Comparison of ENCODE assay signal across 8 mouse cellular contexts in the genomic region with DNA sequence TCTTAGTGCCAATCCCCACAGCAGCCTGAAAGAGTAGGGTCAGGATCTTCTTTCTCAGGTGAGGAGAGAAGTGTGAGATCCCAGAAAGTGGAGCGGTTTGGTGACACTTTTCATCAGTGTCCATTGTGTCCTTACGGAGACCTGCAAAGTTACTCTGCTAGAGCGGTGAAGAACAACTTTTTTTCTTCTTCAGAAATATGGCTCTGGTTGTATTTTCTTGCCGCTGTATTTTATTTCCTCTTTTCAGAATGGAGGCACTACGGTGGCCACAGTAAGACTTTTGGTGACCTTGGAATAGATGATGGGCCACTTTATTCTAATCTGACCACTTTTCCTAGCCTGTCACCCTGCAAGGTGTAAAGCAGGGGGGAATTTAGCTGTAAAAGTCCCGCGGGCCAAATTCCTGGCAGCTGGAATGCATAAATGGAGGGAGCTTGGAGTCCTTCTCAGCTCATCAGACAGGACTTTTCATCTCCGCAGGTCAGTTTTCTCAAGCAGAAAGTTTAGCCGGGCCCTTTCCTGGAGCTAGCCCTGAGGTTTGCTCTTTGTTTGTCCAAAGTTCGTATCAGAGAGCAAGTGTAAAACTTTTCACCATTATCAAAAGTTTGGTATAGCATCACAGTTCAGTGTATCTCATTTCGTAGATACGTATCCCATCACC. TPM values are rescaled to one million over a fixed set of nuclear protein-coding genes. Genes with fewer than 3 reads are reported as not detected.
A peak's percentile ranks its signal among the peaks of the same experiment; 100 is the strongest.
DNase-seq lines count a peak whose midpoint lies in the region; ATAC-seq and TF ChIP-seq lines count a peak whose summit lies in the region.

No protein-coding gene starts in this region.

- 77% methylated on average over 12 of the region's 12 CpGs for WGBS in lung, postnatal 0 days
- 78% methylated on average over 12 of the region's 12 CpGs for WGBS in hindbrain, embryonic 11.5 days
- WGBS in limb, embryonic 13.5 days: 68% methylated on average over 12 of the region's 12 CpGs
- WGBS in stomach, embryonic 16.5 days: 78% methylated on average over 12 of the region's 12 CpGs

- DNase-seq in lung, postnatal 0 days (ENCODE audit: low spot score): no peak
- no peak for DNase-seq in lung, postnatal 36 days
- DNase-seq in hindbrain, embryonic 11.5 days (ENCODE audit: low spot score): no peak
- DNase-seq in frontal cortex, postnatal 14 days (ENCODE audit: low spot score in 2 of 2): no peak
- DNase-seq in MN1 (ENCODE audit: low spot score): no peak
- DNase-seq in left cerebral cortex, postnatal 4 days: no peak

- no peaks in the 10 kb centered on the region for H3K9me3 ChIP-seq in lung, postnatal 0 days (ENCODE audit: low read length)
- no peaks in the 10 kb centered on the region for H3K9me3 ChIP-seq in hindbrain, embryonic 11.5 days (ENCODE audit: control insufficient read depth, low read length)
- H3K9me3 ChIP-seq in limb, embryonic 13.5 days: no peaks in the 10 kb centered on the region
- H3K9me3 ChIP-seq in stomach, embryonic 16.5 days (replicated peaks; ENCODE audit: control insufficient read depth, low read length): no peaks in the 10 kb centered on the region

- no peak for ATAC-seq in lung, postnatal 0 days
- no peak for ATAC-seq in hindbrain, embryonic 11.5 days (ENCODE audit: low FRiP score)
- ATAC-seq in limb, embryonic 13.5 days (ENCODE audit: low FRiP score, low read depth): no peak
- no peak for ATAC-seq in stomach, embryonic 16.5 days (ENCODE audit: insufficient read depth, low FRiP score)

- no peaks in the 10 kb centered on the region; the same call in 1 of the 2 replicates for H3K4me1 ChIP-seq in lung, postnatal 0 days (ENCODE audit: insufficient read depth, low read depth, low read length)
- H3K4me1 ChIP-seq in hindbrain, embryonic 11.5 days (replicated peaks; ENCODE audit: control insufficient read depth, insufficient read depth, low read length): peaks cover 3% of the 10 kb centered on the region; the same call in 1 of the 2 replicates
- H3K4me1 ChIP-seq in limb, embryonic 13.5 days: peaks cover 14% of the 10 kb centered on the region
- H3K4me1 ChIP-seq in stomach, embryonic 16.5 days (ENCODE audit: control insufficient read depth, insufficient read depth, low read length): peaks cover 14% of the 10 kb centered on the region

- H3K4me2 ChIP-seq in lung, postnatal 0 days (replicated peaks; ENCODE audit: low read depth, low read length): peak overlapping the region; percentile 82; the same call in 1 of the 2 replicates
- H3K4me2 ChIP-seq in hindbrain, embryonic 11.5 days (replicated peaks; ENCODE audit: low read depth, low read length): peak overlapping the region; percentile 94
- peak overlapping the region; percentile 80 for H3K4me2 ChIP-seq in limb, embryonic 13.5 days (replicated peaks)
- H3K4me2 ChIP-seq in stomach, embryonic 16.5 days (ENCODE audit: low read depth, low read length): peak overlapping the region; percentile 79

- intact Hi-C loops in left cerebral cortex, postnatal 4 days (cut with DNase I): no loop called here

- no peaks in the 10 kb centered on the region for H3K36me3 ChIP-seq in lung, postnatal 0 days (ENCODE audit: insufficient read depth, low read length)
- no peaks in the 10 kb centered on the region for H3K36me3 ChIP-seq in hindbrain, embryonic 11.5 days (ENCODE audit: control insufficient read depth, insufficient read depth, low read length)
- no peaks in the 10 kb centered on the region for H3K36me3 ChIP-seq in limb, embryonic 13.5 days
- H3K36me3 ChIP-seq in stomach, embryonic 16.5 days (ENCODE audit: control insufficient read depth, insufficient read depth, low read length): no peaks in the 10 kb centered on the region

- no peak for TF ChIP-seq CTCF in lung, postnatal 0 days (IDR thresholded peaks at IDR 0.05)

- no peaks in the 10 kb centered on the region for H3K27me3 ChIP-seq in lung, postnatal 0 days (replicated peaks; ENCODE audit: insufficient read depth, low read length)
- H3K27me3 ChIP-seq in hindbrain, embryonic 11.5 days (ENCODE audit: control insufficient read depth, insufficient read depth, low read length): no peaks in the 10 kb centered on the region
- no peaks in the 10 kb centered on the region for H3K27me3 ChIP-seq in limb, embryonic 13.5 days
- H3K27me3 ChIP-seq in stomach, embryonic 16.5 days (ENCODE audit: control insufficient read depth, insufficient read depth, low read length): no peaks in the 10 kb centered on the region

- H3K27ac ChIP-seq in lung, postnatal 0 days (ENCODE audit: low read length): no peak overlapping the region
- no peak overlapping the region for H3K27ac ChIP-seq in hindbrain, embryonic 11.5 days (ENCODE audit: low read depth, low read length)
- no peak overlapping the region for H3K27ac ChIP-seq in limb, embryonic 13.5 days
- peak overlapping the region; percentile 93; the same call in 1 of the 2 replicates for H3K27ac ChIP-seq in stomach, embryonic 16.5 days (ENCODE audit: low read length)

- H3K9ac ChIP-seq in lung, postnatal 0 days (replicated peaks; ENCODE audit: low read depth): peak overlapping the region; percentile 74; the same call in 1 of the 2 replicates
- H3K9ac ChIP-seq in hindbrain, embryonic 11.5 days (ENCODE audit: low read depth, low read length): no peak overlapping the region
- H3K9ac ChIP-seq in limb, embryonic 13.5 days: no peak overlapping the region
- H3K9ac ChIP-seq in stomach, embryonic 16.5 days (ENCODE audit: low read length): peak overlapping the region; percentile 38; the same call in 1 of the 2 replicates

- TF ChIP-seq EP300 in lung, postnatal 0 days (IDR thresholded peaks at IDR 0.05): no peak

- H3K4me3 ChIP-seq in lung, postnatal 0 days (ENCODE audit: low read depth, low read length): no peak overlapping the region
- no peak overlapping the region for H3K4me3 ChIP-seq in hindbrain, embryonic 11.5 days (ENCODE audit: low read depth, low read length)
- H3K4me3 ChIP-seq in limb, embryonic 13.5 days: peak overlapping the region; percentile 78; the same call in 1 of the 2 replicates
- peak overlapping the region; percentile 94 for H3K4me3 ChIP-seq in stomach, embryonic 16.5 days (replicated peaks; ENCODE audit: low read length)

RNA-seq across cellular contexts. Expression of a gene that starts 1.5 kb away (rescaled TPM):
- 10.6 and 10.7 TPM in 2 replicates for polyA plus RNA-seq in lung, postnatal 0 days (2015; fragmentation: Nextera tagmentation; extraction: Ambion mirVana)
- 123 and 134 TPM in 2 replicates for polyA plus RNA-seq in hindbrain, embryonic 11.5 days (2014; fragmentation: Nextera tagmentation; extraction: Ambion mirVana)
- 19.9 and 20.9 TPM in 2 replicates for polyA plus RNA-seq in limb, embryonic 13.5 days (2015; fragmentation: Nextera tagmentation; extraction: Ambion mirVana)
- 18.5 and 20.2 TPM in 2 replicates for polyA plus RNA-seq in stomach, embryonic 16.5 days (2015; fragmentation: Nextera tagmentation; extraction: Ambion mirVana)
- 100 to 1,000 TPM; 275 to 323 TPM for total RNA-seq in left cerebral cortex, postnatal 4 days (2021)

Comparison
In these comparisons a context has a peak if more than half of its experiments do, and no peak if none do; other contexts are left out.
1. H3K4me3 ChIP-seq: peak in limb, embryonic 13.5 days (single experiment) and stomach, embryonic 16.5 days (single experiment); none in lung, postnatal 0 days (single experiment) and hindbrain, embryonic 11.5 days (single experiment).
2. H3K9ac ChIP-seq: peak in lung, postnatal 0 days (single experiment) and stomach, embryonic 16.5 days (single experiment); none in hindbrain, embryonic 11.5 days (single experiment) and limb, embryonic 13.5 days (single experiment).
3. Peak in every context shown above with its lines, with median percentiles within 50 percentile points of each other: H3K4me2 ChIP-seq.